Mouse (Mus musculus) frontal cortex, postnatal 10 days (tissue): ENCODE measurements around the gene Stkld1.
"Not testable (repeated sequence)": the region's sequence is repeated elsewhere in the genome, so short reads cannot be mapped to it uniquely, and the experiment has no call there.

Experiments
- DNase-seq, 2 experiments: peaks; one replicate each; pipeline ENCODE4 v3.0.0; 2022; ENCODE audit warnings: low spot score in 2 of 2, mixed read lengths in 1 of 2

The Stkld1 gene

GRCm38 (mm10) chr2:26933304-26934055 lies at the start of gene Stkld1, which contains the start of gene Surf4:
Stkld1 (plus strand) TSS chr2:26934047.
Surf4 (minus strand) TSS chr2:26933928.
- peak; percentile 82 to 89 for DNase-seq

GRCm38 (mm10) chr2:26885541-26885940 lies 48.3 kb upstream of the Stkld1 start:
- DNase-seq, result not testable (repeated sequence)

GRCm38 (mm10) chr2:26886170-26886569 lies 47.7 kb upstream of the Stkld1 start:
- DNase-seq, result not testable (repeated sequence)

GRCm38 (mm10) chr2:26895898-26896297 lies 37.9 kb upstream of the Stkld1 start:
- DNase-seq, result no peak

- no peak for DNase-seq
Measured at GRCm38 (mm10) chr2:26900731-26901130, 33.1 kb upstream of the Stkld1 start.

- DNase-seq, result no peak
Measured at GRCm38 (mm10) chr2:26901834-26902400, 31.9 kb upstream of the Stkld1 start.

- peak; percentile 92 to 93 for DNase-seq
Measured at GRCm38 (mm10) chr2:26902467-26903220, 31.2 kb upstream of the Stkld1 start, which contains the start of gene Surf6. Surf6 (minus strand) TSS chr2:26902879.

GRCm38 (mm10) chr2:26903311-26903710 lies 30.5 kb upstream of the Stkld1 start:
- DNase-seq, result no peak

GRCm38 (mm10) chr2:26905936-26906335 lies 27.9 kb upstream of the Stkld1 start:
- DNase-seq, result no peak

- no peak for DNase-seq
Measured at GRCm38 (mm10) chr2:26906431-26906830, 27.4 kb upstream of the Stkld1 start.

GRCm38 (mm10) chr2:26907109-26907508 lies 26.7 kb upstream of the Stkld1 start:
- DNase-seq, result no peak

- no peak for DNase-seq
Measured at GRCm38 (mm10) chr2:26908710-26909386, 25.0 kb upstream of the Stkld1 start.

GRCm38 (mm10) chr2:26909387-26909784 lies 24.5 kb upstream of the Stkld1 start:
- DNase-seq, result no peak

- DNase-seq, result peak; percentile 99 to 100
Measured at GRCm38 (mm10) chr2:26910124-26910993, 23.5 kb upstream of the Stkld1 start, which contains the start of the genes Med22 and Rpl7a. Med22 (minus strand) TSS chr2:26910677. Rpl7a (plus strand) TSS chr2:26910764.

GRCm38 (mm10) chr2:26910994-26911765 lies 22.7 kb upstream of the Stkld1 start:
- DNase-seq, result peak; percentile 65 to 69

GRCm38 (mm10) chr2:26912253-26912770 lies 21.5 kb upstream of the Stkld1 start:
- no peak for DNase-seq

- no peak for DNase-seq
Measured at GRCm38 (mm10) chr2:26913416-26914147, 20.3 kb upstream of the Stkld1 start.

GRCm38 (mm10) chr2:26914148-26914941 lies 19.5 kb upstream of the Stkld1 start:
- no peak for DNase-seq
